Mouse (Mus musculus) testis, adult 2 months (tissue): Measurements from ENCODE around the gene Xpnpep2. TPM values are rescaled to one million over a fixed set of nuclear protein-coding genes. Genes with fewer than 3 reads are reported as not detected.

Source experiments
- H3K27ac ChIP-seq: fragments of 200-500 bp; 2 replicates; pipeline ENCODE4 v1.5.1; 2012; ENCODE audit warnings: low read depth, low read length; ENCODE audit not compliant: control insufficient read depth, insufficient read depth
- H3K27me3 ChIP-seq: fragments of 200-500 bp; 2 replicates; pipeline ENCODE4 v1.6.1; 2012; ENCODE audit warnings: mild to moderate bottlenecking, low read length, moderate library complexity; ENCODE audit not compliant: control insufficient read depth, insufficient read depth
- H3K36me3 ChIP-seq: fragments of 200-500 bp; 2 replicates; pipeline ENCODE4 v1.6.1; 2012; ENCODE audit warnings: mild to moderate bottlenecking, low read length; ENCODE audit not compliant: control insufficient read depth, insufficient read depth
- H3K4me1 ChIP-seq: fragments of 200-500 bp; 2 replicates; pipeline ENCODE4 v1.6.1; 2012; ENCODE audit warnings: low read length; ENCODE audit not compliant: control insufficient read depth, insufficient read depth
- H3K4me3 ChIP-seq: fragments of 200-500 bp; 2 replicates; pipeline ENCODE4 v1.5.1; 2012; ENCODE audit warnings: low read depth, mild to moderate bottlenecking, low read length, moderate library complexity, mixed read lengths; ENCODE audit not compliant: control insufficient read depth
- CTCF ChIP-seq: fragments of 200-500 bp; IDR thresholded peaks from 2 replicates; pipeline ENCODE4 v1.5.1; 2012; ENCODE audit warnings: low read depth, mild to moderate bottlenecking, inconsistent platforms, low read length, moderate library complexity; ENCODE audit not compliant: control insufficient read depth, insufficient read depth, insufficient replicate concordance
- POLR2A ChIP-seq: fragments of 200-500 bp; IDR thresholded peaks from 2 replicates; pipeline ENCODE4 v1.6.1; 2012; ENCODE audit warnings: low read depth, mild to moderate bottlenecking, inconsistent platforms, low read length, moderate library complexity; ENCODE audit not compliant: control insufficient read depth
- polyA plus RNA-seq: library from polyadenylated mRNA; depleted of rRNA; stranded (reverse); fragments of >200 nt; gene quantifications from 2 replicates; pipeline ENCODE4 v1.2.3, GENCODE M21; 2012

Xpnpep2 gene
- polyA plus RNA-seq, 1 experiment: 0.16 TPM

GRCm38 (mm10) chrX:48126903-48127476 is 18.5 kb downstream of the Xpnpep2 start:
- Histone ChIP-seq H3K27me3 (no peaks in the 10 kb centered on the region), H3K36me3 (no peaks in the 10 kb centered on the region), H3K4me1 (no peaks in the 10 kb centered on the region), H3K27ac (no peak overlapping the region), H3K4me3 (no peak overlapping the region)
- no peak for TF ChIP-seq POLR2A
- no peak for TF ChIP-seq CTCF

GRCm38 (mm10) chrX:48127502-48128218 is 19.1 kb downstream of the Xpnpep2 start:
- no peak overlapping the region for H3K27ac ChIP-seq
- H3K27me3 ChIP-seq: no peaks in the 10 kb centered on the region
- no peaks in the 10 kb centered on the region for H3K4me1 ChIP-seq
- H3K36me3 ChIP-seq: no peaks in the 10 kb centered on the region
- no peak overlapping the region for H3K4me3 ChIP-seq
- TF ChIP-seq CTCF: no peak
- TF ChIP-seq POLR2A: no peak

GRCm38 (mm10) chrX:48129167-48129566 is 20.6 kb downstream of the Xpnpep2 start:
- Histone ChIP-seq H3K36me3 (no peaks in the 10 kb centered on the region), H3K4me1 (no peaks in the 10 kb centered on the region), H3K27ac (no peak overlapping the region), H3K4me3 (no peak overlapping the region), H3K27me3 (no peaks in the 10 kb centered on the region)
- TF ChIP-seq POLR2A: no peak

DNA sequence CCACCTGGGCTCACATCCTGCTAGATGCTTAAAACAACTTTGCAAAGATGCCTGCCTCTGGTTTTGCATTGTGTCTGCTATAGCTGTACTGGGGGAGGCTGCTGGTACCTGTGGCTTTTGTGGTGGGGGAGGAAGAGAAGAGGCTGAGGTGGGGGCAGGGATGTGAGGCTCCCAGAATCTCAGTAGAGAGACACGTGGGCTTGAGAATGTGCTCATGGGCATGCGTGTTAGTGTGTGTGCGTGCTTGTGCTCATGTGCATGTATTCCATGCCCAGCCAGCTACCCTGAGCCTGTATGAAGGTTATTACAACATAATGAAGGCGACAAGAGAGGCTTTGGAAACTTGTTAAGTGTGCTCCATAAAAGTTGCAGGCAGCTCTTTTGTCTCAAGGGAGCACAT is 28.4 kb downstream of the Xpnpep2 start:
- TF ChIP-seq CTCF (no peak), POLR2A (no peak)
- no peak overlapping the region for H3K4me3 ChIP-seq
- no peaks in the 10 kb centered on the region for H3K36me3 ChIP-seq
- no peak overlapping the region for H3K27ac ChIP-seq
- H3K27me3 ChIP-seq: no peaks in the 10 kb centered on the region
- H3K4me1 ChIP-seq: no peaks in the 10 kb centered on the region; the same call in 1 of the 2 replicates

GRCm38 (mm10) chrX:48138011-48138410 is 29.5 kb downstream of the Xpnpep2 start:
- Histone ChIP-seq H3K27me3 (no peaks in the 10 kb centered on the region), H3K27ac (no peak overlapping the region), H3K36me3 (no peaks in the 10 kb centered on the region), H3K4me1 (no peaks in the 10 kb centered on the region; the same call in 1 of the 2 replicates), H3K4me3 (no peak overlapping the region)
- no peak for TF ChIP-seq POLR2A
- no peak for TF ChIP-seq CTCF

GRCm38 (mm10) chrX:48138539-48139275 is 30.2 kb downstream of the Xpnpep2 start:
- Histone ChIP-seq H3K4me1 (peaks cover 2% of the 10 kb centered on the region), H3K27me3 (no peaks in the 10 kb centered on the region), H3K4me3 (no peak overlapping the region), H3K36me3 (no peaks in the 10 kb centered on the region), H3K27ac (no peak overlapping the region)
- TF ChIP-seq POLR2A: no peak
- TF ChIP-seq CTCF: no peak

- TF ChIP-seq CTCF (no peak), POLR2A (no peak)
- H3K27me3 ChIP-seq: no peaks in the 10 kb centered on the region
- no peak overlapping the region for H3K4me3 ChIP-seq
- H3K27ac ChIP-seq: no peak overlapping the region
- no peaks in the 10 kb centered on the region for H3K36me3 ChIP-seq
- H3K4me1 ChIP-seq: peaks cover 2% of the 10 kb centered on the region
Measured at GRCm38 (mm10) chrX:48139368-48140285, 31.1 kb downstream of the Xpnpep2 start.
